Mouse (Mus musculus) neural tube, embryonic 11.5 days (tissue): ENCODE data around the gene Misp. TPM values are rescaled to one million over a fixed set of nuclear protein-coding genes. Genes with fewer than 3 reads are reported as not detected.

Experiments used
- ATAC-seq: fragments of 200-750 bp; cut with Nextera tagmentation; 2 replicates; pipeline ENCODE4 v1.8.0; 2017; ENCODE audit warnings: moderate number of reproducible peaks, mild to moderate bottlenecking, moderate TSS enrichment, moderate library complexity; ENCODE audit not compliant: insufficient read depth, low FRiP score, low TSS enrichment
- DNase-seq: peaks from one replicate; pipeline ENCODE4 v3.0.0-alpha.2; 2015; ENCODE audit warnings: low spot score
- H3K27ac ChIP-seq: fragments of 300-500 bp; sonication (generic); 2 replicates; pipeline ENCODE4 v1.5.1; 2014; ENCODE audit warnings: low read depth, mild to moderate bottlenecking, low read length
- H3K27me3 ChIP-seq: fragments of 300-500 bp; sonication (generic); 2 replicates; pipeline ENCODE4 v1.6.1; 2014; ENCODE audit warnings: mild to moderate bottlenecking, low read length, mixed read lengths; ENCODE audit not compliant: control insufficient read depth, insufficient read depth
- H3K36me3 ChIP-seq: fragments of 300-500 bp; sonication (generic); 2 replicates; pipeline ENCODE4 v1.6.1; 2014; ENCODE audit warnings: mild to moderate bottlenecking, low read length, moderate library complexity, mixed read lengths; ENCODE audit not compliant: control insufficient read depth, insufficient read depth
- H3K4me1 ChIP-seq: fragments of 300-500 bp; sonication (generic); 2 replicates; pipeline ENCODE4 v1.6.1; 2014; ENCODE audit warnings: low read length, mixed read lengths; ENCODE audit not compliant: control insufficient read depth, insufficient read depth
- H3K4me2 ChIP-seq: fragments of 300-500 bp; sonication (generic); 2 replicates; pipeline ENCODE4 v1.6.1; 2014; ENCODE audit warnings: low read depth, mild to moderate bottlenecking, moderate library complexity
- H3K4me3 ChIP-seq: fragments of 300-500 bp; sonication (generic); 2 replicates; pipeline ENCODE4 v1.5.1; 2014; ENCODE audit warnings: low read depth, low read length
- H3K9ac ChIP-seq: fragments of 300-500 bp; sonication (generic); 2 replicates; pipeline ENCODE4 v1.6.1; 2014; ENCODE audit warnings: mild to moderate bottlenecking, low read length
- H3K9me3 ChIP-seq: fragments of 300-500 bp; sonication (generic); 2 replicates; pipeline ENCODE4 v1.6.1; 2016; ENCODE audit warnings: low read length; ENCODE audit not compliant: control insufficient read depth
- WGBS: fragments of 180-500 bp; shearing (Covaris S2); extraction: QIAGEN DNeasy Blood & Tissue Kit; methylation state at CpG from one replicate; pipeline ENCODE4 v1.1.7; 2014; 5-methylcytosine and 5-hydroxymethylcytosine counted together
- polyA plus RNA-seq: library from polyadenylated mRNA; unstranded; fragments of >200 nt; fragmentation: Nextera tagmentation; extraction: Ambion mirVana; gene quantifications from 2 replicates; pipeline ENCODE4 v1.2.1, GENCODE M21; 2014

The Misp gene
- polyA plus RNA-seq, 1 experiment from 2014 or later = 1.6 TPM

- 86% methylated on average over 23 of the region's 23 CpGs for WGBS
- Histone ChIP-seq H3K9ac (no peak overlapping the region), H3K4me1 (peaks cover 13% of the 10 kb centered on the region), H3K27me3 (no peaks in the 10 kb centered on the region), H3K9me3 (no peaks in the 10 kb centered on the region), H3K4me3 (no peak overlapping the region), H3K4me2 (no peak overlapping the region), H3K36me3 (peaks cover 61% of the 10 kb centered on the region), H3K27ac (peak overlapping the region; percentile 20; the same call in 1 of the 2 replicates)
- DNase-seq (no peak), ATAC-seq (no peak)
These were observed 41.4 kb downstream of the Misp start for GRCm38 (mm10) chr10:79862049-79862788.

DNA sequence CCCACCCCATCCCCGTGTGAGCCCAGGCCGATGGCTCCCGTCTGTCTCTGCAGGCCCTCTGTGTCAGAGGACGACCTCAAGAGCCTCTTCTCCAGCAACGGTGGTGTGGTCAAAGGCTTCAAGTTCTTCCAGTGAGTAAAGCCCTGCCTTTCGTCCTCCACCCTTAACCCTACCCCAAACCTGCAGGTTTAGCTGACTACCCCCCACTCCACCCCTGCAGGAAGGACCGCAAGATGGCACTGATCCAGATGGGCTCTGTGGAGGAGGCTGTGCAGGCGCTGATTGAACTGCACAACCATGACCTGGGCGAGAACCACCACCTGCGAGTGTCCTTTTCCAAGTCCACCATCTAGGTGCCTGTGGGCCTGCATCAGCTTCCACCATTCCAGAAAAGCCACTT is 42.1 kb downstream of the Misp start:
- H3K9ac ChIP-seq = no peak overlapping the region
- DNase-seq = no peak
- WGBS = 81% methylated on average over 10 of the region's 10 CpGs
- no peak overlapping the region for H3K4me3 ChIP-seq
- no peaks in the 10 kb centered on the region for H3K9me3 ChIP-seq
- no peak for ATAC-seq
- peaks cover 62% of the 10 kb centered on the region for H3K36me3 ChIP-seq
- H3K27ac ChIP-seq = no peak overlapping the region
- peaks cover 6% of the 10 kb centered on the region for H3K4me1 ChIP-seq
- H3K27me3 ChIP-seq = no peaks in the 10 kb centered on the region
- H3K4me2 ChIP-seq = no peak overlapping the region

DNA sequence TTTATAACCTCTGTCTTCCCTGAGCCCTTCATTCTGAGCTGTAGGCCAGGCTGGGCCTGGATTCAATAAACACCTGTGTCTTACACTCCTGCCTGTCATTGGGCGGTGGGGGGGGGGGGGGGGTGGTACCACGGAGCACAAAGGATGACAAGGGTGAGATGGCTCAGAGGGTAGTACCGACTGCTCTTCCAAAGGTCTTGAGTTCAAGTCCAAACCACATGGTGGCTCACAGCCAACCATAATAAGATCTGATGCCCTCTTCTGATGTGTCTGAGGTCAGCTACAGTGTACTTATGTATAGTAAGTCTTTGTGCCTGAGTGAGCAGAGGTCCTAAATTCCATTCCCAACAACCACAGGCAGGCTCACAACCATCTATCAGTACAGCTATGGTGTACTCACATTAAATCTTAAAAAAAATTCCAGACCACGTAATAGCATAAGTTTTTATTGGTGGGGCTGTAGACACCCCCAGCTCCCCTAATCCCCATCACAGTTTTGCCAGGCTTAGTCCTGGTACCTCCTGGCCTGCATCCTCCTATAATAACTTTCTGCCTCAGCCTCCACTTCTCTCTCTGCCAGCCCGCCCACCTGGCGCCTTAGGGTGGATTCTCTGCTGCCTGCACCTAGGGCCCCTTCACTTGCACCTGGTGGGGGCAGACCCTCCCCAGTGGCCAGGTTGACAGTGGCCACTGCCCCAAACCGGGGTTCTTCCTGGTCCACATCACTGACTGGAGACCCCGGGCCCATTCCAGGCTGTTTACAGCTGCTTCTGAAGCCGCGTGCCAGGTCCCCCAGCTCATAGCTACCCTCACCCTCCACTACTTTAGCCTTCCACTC is 43.8 kb downstream of the Misp start:
- H3K9me3 ChIP-seq = no peaks in the 10 kb centered on the region
- H3K4me2 ChIP-seq = no peak overlapping the region
- H3K9ac ChIP-seq = no peak overlapping the region
- H3K4me1 ChIP-seq = no peaks in the 10 kb centered on the region
- no peaks in the 10 kb centered on the region for H3K27me3 ChIP-seq
- DNase-seq (no peak), ATAC-seq (peak; percentile 19; the same call in 1 of the 2 replicates)
- no peak overlapping the region for H3K27ac ChIP-seq
- H3K4me3 ChIP-seq = no peak overlapping the region
- H3K36me3 ChIP-seq = peaks cover 58% of the 10 kb centered on the region
- 70% methylated on average over 8 of the region's 10 CpGs for WGBS

DNA sequence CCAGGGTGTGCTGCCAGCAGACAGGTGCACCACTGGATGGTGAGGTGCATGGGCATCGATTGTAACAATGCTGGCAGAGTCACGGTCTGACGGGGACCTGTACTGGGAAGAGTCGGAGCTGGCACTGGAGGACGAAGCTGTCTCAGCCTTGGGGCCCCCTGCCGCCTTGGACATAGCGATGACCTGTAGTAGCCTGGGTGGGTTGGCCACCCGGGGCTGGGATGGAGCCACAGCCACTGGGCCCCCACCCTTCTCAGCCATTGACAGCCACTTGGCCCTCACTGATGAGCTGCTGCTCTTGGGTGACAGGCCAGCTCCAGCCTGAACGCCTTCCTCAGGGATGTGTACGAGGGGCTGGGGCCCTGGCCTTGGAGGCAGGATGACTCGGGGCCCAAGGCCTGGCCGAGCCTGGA is 44.4 kb downstream of the Misp start:
- 70% methylated on average over 10 of the region's 12 CpGs for WGBS
- Histone ChIP-seq H3K36me3 (peaks cover 57% of the 10 kb centered on the region), H3K27ac (no peak overlapping the region), H3K4me1 (no peaks in the 10 kb centered on the region), H3K27me3 (no peaks in the 10 kb centered on the region), H3K9ac (no peak overlapping the region), H3K4me3 (no peak overlapping the region), H3K4me2 (no peak overlapping the region), H3K9me3 (no peaks in the 10 kb centered on the region)
- ATAC-seq = peak; percentile 32
- DNase-seq = no peak

GRCm38 (mm10) chr10:79865801-79866295 is 45.1 kb downstream of the Misp start:
- H3K9me3 ChIP-seq = no peaks in the 10 kb centered on the region
- DNase-seq (no peak), ATAC-seq (no peak)
- 79% methylated on average over 19 of the region's 19 CpGs for WGBS
- no peaks in the 10 kb centered on the region for H3K27me3 ChIP-seq
- H3K4me1 ChIP-seq = no peaks in the 10 kb centered on the region
- no peak overlapping the region for H3K4me2 ChIP-seq
- H3K27ac ChIP-seq = no peak overlapping the region
- peaks cover 50% of the 10 kb centered on the region for H3K36me3 ChIP-seq
- no peak overlapping the region for H3K9ac ChIP-seq
- no peak overlapping the region for H3K4me3 ChIP-seq

- Histone ChIP-seq H3K4me2 (no peak overlapping the region), H3K9ac (no peak overlapping the region), H3K4me1 (no peaks in the 10 kb centered on the region), H3K36me3 (peaks cover 45% of the 10 kb centered on the region), H3K27me3 (no peaks in the 10 kb centered on the region), H3K27ac (no peak overlapping the region), H3K9me3 (no peaks in the 10 kb centered on the region), H3K4me3 (no peak overlapping the region)
- DNase-seq (no peak), ATAC-seq (no peak)
- 72% methylated on average over 11 of the region's 11 CpGs for WGBS
These were observed 45.8 kb downstream of the Misp start for GRCm38 (mm10) chr10:79866601-79867000.

DNA sequence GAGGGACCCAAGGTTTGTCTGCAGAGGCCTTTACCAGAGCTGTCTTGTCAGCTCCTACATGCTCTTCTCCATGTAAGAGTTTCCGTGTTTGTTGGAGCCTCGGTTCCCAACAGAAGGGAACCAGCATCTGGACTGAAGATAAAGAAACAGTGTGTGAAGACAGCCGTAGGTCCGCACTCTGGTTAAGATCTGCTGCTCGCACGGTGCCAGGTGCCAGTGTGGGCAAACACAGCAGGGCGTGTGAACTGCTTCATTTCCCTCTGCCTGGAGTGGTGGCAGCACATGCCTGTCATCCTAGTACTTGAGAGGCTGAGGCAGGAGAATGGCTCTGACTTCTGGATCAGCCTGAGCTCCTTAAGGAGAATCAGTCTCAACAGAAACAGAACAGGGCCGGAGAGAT is 51.1 kb downstream of the Misp start:
- no peak for DNase-seq
- H3K4me1 ChIP-seq = peaks cover 10% of the 10 kb centered on the region
- no peak overlapping the region; the same call in 1 of the 2 replicates for H3K4me2 ChIP-seq
- no peak overlapping the region for H3K27ac ChIP-seq
- 87% methylated on average over 8 of the region's 8 CpGs for WGBS
- H3K4me3 ChIP-seq = no peak overlapping the region
- no peak overlapping the region for H3K9ac ChIP-seq
- peaks cover 16% of the 10 kb centered on the region for H3K36me3 ChIP-seq
- H3K27me3 ChIP-seq = no peaks in the 10 kb centered on the region
- no peaks in the 10 kb centered on the region for H3K9me3 ChIP-seq
- ATAC-seq = no peak

- DNase-seq = no peak
- Histone ChIP-seq H3K4me3 (peak overlapping the region; percentile 70), H3K4me1 (peaks cover 10% of the 10 kb centered on the region), H3K9me3 (no peaks in the 10 kb centered on the region), H3K27me3 (no peaks in the 10 kb centered on the region), H3K9ac (peak overlapping the region; percentile 98), H3K27ac (no peak overlapping the region), H3K4me2 (peak overlapping the region; percentile 72), H3K36me3 (peaks cover 12% of the 10 kb centered on the region)
- WGBS = 45% methylated on average over 3 of the region's 3 CpGs
- no peak for ATAC-seq
These were observed 52.1 kb downstream of the Misp start for GRCm38 (mm10) chr10:79872862-79873261.
